Mouse (Mus musculus) erythroblast, embryonic 14.5 days (primary cell): Measurements from ENCODE around the gene Dmrtb1.

Experiments
- GATA1 ChIP-seq: IDR thresholded peaks from 2 replicates; pipeline ENCODE4 v1.6.1; 2012; ENCODE audit warnings: low read length, inconsistent platforms, mixed read lengths
- TAL1 ChIP-seq: IDR thresholded peaks from 3 replicates; pipeline ENCODE4 v1.6.1; 2012; ENCODE audit warnings: low read length, inconsistent platforms, mixed read lengths

DNA sequence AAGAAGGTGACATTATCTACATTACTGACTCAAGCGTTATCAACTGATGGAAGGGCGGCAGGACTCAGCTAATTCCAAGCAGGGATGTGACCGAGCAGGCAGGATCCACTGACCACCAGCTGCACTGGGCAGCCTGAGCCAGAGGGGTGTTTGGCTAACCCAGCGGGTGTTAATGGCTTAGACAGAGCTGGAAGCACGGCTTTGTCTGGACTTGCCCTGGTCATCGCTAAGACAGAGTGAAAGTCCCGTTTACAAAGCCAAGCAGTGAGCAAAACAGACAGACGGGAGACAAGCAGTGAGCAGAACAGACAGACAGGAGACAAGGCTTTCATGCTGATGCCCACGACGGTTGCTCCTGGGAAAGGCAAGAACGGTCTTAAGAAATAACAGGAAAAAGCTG lies 4.2 kb upstream of the Dmrtb1 start:
- TF ChIP-seq GATA1 = no peak
- TF ChIP-seq TAL1 = no peak
